Mouse (Mus musculus) spleen, postnatal 14 days (tissue): ENCODE measurements around the gene Rgs3.
A peak's percentile ranks its signal among the peaks of the same experiment; 100 is the strongest.

Experiments
- DNase-seq, 2 experiments: peaks; one replicate each; pipeline ENCODE4 v3.0.0; 2021 to 2022; ENCODE audit warnings: low spot score in 2 of 2

Rgs3 gene

DNA sequence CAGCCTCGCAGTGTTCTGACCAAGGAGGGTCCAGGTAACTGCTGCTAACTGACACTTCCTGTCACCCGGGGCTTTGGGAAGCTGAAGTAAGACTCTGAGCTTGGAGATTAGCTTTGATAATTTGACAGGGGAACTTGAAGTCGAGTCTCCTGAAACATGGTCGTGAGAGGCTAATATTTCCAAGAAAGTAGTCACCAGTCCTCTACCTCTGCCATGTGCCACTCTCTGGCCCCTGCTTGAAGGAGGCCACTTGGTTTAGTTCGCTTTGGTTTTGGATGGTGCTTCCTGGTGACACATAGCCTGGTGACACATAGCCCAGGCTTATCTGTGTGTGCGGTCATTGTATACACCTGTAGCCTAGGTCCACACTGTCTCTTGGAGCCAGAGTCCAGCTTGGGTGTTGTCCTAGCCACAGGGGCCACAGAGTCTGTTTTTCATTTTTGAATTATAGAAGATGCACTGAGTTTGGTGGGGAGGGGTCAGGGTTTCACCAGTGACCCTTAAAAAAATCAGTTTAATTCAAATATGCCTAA, at the start of gene Rgs3:
Gene Rgs3, plus strand, starts transcription at position 51 of the 533 bp plus-strand sequence.
- no peak for DNase-seq

DNA sequence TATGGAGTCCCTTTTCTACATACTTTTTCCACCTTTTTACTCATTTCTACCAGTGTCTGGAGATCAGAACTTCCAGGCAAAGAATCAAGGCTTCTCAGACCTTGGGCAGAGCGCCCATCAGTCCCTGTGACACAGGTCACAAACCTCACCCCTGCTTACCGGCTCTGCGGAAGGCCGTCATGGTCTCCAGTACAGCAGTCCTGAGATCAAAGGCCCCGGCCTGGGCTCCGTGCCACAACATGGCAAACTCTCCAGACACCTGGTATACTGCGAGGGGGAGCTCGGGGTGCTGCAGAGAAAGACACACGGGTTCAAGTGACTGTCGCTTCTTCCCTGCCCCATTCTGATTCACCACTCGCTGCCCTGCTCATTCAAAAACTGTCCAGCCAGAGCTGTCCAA, 49.7 kb upstream of the Rgs3 start:
- no peak for DNase-seq

DNA sequence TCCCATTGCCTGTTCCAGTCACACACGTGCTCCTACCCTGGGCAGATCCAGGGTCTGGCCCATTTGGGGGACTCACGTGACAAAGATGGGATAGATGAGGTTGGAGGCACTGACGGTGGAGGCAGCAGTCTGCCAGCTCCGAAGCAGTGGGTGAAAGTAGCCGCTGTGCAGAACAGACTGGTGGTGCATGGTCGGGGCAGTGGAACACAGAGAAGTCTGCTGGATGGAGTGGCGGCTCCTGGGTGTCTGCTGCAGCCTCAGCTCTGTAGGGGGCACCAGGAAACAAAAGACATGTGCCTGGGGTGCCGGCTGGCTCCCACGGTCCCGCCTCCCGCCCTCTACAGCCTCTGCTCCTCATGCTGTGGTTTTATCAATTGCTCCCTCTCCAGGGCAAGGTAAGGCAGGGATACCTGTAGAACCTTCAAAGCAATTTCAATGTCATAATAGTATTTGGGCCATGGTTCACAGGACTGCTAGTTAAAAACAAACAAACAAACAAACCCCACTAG, 45.6 kb upstream of the Rgs3 start:
- DNase-seq = no peak

DNA sequence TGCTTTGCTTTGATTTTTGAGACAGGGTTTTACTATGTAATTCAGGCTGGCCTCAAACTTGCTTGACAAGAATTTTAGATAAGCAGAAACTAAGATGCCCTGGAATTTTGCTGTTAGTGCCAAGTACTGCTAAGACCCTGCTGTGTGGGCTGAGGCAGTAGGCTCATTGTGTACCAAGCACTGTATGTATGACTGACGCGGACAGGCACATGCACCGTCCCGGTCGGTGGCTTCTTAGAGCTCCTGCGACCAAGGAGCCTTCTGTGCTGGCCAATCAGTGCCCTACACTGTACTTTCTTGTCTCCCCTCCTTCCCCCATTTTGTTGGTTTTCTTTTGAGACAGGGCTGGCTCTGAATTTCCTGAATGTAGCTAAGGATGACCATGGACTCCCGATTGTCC, 44.7 kb upstream of the Rgs3 start:
- DNase-seq = no peak

DNA sequence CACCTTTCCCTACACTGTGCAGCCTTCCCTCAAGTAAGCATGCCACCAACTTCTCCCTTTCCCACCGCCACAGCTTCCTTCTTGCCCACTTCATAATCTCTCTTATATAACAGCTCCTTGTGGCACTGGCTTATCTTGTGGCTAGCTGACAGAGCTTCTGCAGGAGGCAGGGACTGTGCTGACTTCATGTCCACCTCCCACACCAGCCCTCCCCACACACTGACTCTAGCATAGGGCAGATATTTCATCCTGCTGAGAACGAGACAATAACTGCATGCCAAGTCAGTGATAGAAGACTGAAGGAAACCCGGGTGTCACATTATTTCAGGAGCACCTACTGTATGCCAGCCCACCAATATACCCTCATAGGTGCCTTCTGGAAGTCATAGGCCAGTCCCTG, 44.2 kb upstream of the Rgs3 start:
- no peak for DNase-seq

DNA sequence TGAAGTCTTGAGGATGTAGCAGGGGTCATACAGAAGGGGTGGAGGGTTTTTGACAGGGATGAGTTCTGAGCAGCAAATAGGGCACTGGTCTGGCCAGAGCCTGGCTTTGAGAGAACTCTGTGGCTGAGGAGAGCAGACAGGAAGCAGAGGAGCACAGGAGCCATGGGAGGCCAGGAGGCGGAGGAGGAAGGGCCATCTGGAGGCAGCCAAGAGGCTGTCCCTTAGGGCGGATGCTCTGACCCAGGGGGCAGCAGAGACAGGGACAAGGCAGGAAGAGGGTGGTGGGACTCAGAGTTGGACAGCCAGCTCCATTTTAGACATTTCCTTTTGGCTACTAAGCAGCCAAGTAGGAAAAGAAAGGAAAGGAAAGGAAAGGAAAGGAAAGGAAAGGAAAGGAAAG, 43.6 kb upstream of the Rgs3 start:
- no peak for DNase-seq

DNA sequence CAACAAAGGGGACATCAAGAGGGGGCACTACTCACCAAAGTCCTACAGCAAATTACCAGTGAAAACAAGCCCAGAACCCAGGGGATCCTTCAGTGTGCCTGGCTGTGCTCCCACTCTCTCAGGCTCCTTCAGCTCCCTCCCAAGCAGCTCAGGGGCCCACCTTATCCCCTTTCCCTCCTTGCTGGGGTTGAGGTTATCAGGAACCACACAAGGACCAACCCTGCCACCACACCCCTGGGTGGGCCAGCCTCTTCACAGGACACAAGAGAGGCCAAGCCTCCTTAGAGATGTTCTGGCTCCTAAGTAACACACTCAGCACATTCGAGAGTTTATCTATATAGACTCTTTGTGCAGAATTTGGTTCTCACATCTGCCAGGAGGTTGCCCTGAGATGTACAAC, 43.1 kb upstream of the Rgs3 start:
- peak; percentile 58 to 59 for DNase-seq

DNA sequence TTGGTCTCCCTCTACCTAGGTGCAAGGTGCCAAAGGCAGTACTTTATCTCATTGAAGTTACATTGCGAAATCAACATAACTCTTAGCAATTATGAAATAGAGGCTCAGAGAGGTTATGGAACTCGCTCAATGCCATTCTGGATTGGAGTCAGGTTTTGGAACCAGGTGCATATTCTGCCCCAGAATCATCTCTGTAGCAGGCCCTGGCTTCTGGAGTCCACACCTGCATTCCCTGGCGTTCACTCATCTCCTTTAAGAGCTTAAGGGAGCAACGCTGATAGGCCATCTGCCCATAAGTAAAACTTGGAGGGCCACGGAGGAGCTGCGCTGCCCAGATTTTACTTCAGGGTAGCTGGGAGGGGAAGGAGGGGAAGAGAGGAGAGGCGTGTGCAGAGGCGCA, 42.6 kb upstream of the Rgs3 start:
- DNase-seq = no peak

DNA sequence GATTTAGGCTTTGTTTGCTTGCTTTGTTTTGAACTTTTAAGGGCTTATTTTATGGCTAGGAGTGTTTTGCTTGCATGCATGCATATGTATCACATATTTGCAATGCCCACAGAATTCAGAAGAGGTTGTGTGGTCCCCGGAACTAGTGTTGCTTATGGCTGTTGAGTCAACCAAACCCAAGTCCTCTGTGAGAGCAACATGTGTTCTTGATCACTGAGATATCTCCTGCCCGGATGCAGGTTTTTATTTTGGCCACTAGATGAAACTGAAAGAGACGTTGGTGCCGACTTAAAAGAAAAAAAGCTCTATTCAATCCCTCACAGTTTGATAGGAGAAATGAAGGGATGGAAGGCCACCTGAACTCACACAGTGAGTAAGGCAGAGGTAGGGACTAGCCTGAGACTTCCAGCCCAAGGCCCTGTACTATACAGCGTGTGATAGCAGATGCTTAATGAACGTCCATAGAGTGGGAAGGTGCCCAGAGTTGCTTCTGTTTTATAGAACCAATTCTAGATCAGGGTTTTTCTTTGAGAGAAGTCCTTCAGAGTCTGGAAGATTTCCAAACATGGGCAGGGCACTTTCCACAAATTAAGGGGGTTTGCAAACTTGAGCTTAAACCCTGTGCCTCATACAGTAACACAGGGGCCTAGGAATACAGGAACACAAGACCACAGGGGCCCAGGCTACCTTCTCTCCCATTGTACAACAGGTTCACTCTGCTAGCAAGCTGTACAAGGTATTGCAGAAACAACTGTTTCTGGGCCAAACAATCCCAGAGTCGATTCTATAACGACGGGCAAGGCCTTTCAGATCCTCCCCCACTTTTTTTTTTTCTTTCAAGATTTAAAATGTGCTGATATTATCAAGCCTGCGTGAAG, 41.9 kb upstream of the Rgs3 start:
- no peak for DNase-seq

DNA sequence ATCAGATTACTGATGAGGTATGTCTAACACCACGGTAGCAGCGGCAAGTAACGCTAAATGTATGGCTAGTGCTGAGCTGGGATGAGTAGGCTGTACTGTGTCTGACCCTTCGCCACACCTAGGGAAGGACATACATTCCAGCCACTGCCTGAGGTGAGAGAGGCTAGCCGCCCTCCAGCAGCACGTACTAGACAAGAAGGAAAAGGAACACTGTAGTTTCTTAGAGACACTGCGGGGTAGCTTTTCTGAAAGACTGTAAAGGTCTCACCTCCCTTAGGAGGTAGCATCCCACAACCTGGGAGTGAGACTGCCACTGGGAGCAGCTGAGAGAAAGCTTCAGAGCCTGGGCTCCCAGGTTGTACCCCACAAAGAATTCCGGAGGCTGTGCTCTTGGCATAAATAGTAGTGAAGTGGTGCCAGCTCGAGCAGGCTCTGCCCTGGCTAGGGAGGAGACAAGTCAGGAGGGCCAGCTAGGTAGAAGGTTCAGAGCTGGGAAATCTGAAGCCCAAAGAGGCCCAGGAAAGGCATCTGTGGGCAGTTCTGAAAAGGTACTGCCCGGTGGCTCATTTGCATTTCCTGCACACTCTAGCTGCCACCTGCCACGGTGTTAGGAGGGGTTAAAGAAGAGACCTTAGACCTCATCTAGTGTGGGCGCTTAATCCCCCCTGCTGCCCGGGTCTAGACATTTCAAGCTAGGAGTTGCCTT, 41.1 kb upstream of the Rgs3 start:
- DNase-seq = no peak

DNA sequence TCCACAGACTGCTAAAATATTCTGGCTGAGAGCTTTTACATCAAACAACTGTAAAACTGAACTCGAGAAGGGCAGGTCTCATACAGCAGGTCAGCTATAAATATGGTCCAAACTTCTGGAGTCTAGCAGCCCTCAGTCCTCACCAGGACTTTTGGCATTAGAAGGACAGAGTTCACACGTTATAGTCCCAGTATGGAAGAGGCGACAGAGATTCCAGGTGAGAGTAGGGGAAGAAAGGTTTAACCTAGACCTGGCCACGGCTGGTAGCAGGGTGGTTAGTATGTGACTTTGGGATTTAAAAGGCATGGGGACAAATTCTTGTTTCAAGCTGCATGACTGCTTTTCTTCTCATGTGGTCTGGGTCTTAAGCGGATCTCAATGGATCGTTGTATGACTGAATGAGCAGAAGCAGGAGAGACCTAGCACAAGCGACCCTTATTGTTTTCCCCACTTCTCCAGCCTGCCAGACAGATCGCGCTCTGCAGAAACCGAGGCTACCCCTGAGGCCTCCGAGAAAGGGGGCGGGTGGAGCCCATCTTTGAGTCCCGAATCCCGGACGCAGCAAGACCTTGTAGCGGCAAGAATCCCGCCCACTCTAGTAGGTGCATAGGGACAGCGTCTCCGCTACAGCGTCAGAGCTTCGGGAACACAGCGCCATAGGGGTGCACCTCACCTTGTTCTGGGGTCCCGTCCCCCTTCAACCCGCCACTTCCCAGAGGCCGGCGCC, 40.4 kb upstream of the Rgs3 start:
- DNase-seq = no peak

DNA sequence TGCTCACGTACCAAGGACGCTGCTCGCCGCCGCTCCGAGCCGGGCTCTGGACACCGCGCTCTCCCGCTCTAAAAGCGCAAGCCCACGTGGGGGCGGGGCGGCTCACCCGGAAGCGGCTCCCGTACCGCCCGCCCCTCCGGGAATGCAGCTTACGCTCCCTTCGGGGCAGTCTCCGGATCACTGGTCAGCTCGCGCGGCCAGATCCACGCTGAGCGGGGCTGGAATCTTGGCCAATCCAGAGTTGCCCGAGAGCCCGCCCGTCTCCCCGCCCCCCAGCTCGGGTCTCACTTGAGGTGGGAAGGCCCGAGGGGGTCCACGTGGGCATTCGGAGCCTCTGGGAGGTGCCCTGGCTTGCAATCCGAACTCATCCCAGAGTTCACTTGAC, 39.8 kb upstream of the Rgs3 start, which contains the start of gene Alad:
Gene Alad, minus strand, starts transcription at position 70 of the 385 bp plus-strand sequence.
- DNase-seq = peak; percentile 68 to 70

DNA sequence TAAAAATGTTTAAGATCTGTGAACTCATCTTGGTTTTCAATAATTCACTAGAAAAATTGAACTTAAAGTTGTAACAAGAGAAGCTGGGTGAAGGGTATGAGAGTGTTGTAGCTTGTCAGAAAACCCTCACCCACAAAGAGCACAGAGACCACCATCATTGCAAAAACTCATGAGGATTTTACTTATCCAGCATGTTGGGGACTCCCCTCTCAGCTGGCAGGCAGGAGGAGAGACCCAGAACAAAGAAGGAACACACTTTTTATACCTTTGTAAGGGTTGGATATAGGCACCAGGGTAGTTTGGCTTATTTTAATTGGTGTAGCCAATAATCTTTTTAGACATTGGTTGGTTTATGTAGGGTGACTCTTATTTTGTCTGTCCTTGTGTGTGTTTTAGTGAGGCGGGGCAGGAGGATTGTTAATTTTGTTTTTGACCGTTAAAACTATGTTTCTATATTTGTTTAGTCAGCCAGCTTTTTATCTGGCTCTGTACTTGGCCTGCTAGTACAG, 38.7 kb upstream of the Rgs3 start:
- DNase-seq = no peak

DNA sequence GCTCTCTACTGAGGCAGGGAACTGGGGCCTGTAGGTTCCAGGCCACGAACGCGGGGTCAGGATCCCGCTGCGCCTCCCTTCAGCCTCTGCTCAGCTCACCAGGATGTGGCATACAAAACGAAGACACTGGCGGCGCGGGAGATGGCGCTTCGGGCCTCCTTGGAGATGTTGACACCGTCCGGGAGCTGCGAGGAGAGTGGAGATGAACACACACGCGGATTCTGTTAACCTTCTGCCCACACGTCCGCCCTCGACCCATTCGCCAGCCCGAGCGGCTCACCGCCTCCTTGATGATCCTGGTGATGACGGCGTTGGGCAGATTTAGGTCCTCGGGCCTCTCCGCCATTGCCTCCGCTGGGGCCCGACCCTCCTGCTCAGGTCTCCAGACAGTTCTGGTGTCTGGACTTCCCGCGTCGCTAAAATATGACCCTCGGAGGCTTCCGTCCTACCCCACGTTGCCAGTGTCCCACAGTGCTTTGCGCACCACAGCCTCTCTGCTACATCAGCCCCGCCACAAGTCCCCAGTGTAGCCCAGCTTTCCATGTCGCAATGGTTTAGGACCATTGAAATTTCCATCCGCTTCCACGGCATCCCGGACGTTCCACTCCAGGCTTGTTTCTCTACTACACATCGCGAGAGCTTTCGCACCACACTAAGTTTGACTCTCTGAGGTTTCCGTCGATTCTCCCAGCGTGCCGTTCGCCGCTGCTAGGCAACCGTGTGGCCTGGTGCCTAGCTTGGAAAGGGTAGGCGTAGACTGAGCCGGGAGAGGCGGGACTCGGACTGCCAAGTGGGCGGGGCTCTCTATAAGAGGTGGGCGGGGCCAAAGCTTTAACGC, 34.8 kb upstream of the Rgs3 start, which contains the start of the genes Pole3 and 4933430I17Rik:
Gene Pole3, minus strand, starts transcription at position 418 of the 838 bp plus-strand sequence.
Gene 4933430I17Rik, plus strand, starts transcription at position 719 of the 838 bp plus-strand sequence.
- DNase-seq = peak; percentile 88 to 94

DNA sequence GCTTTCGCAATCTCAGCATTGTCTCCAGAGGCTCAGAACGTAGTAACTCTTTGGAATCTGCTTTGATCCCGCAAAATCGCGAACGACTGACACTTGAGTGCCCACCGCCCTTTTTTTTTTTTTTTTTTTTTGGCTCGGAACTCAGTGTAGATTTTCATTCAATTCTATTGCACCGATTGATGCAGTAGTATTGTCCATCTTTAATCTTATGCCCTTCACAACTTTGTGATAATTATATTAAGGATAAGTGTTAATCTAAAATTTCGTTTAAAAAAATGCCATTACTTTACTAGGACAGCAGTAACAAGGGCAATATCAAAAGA, 34.2 kb upstream of the Rgs3 start:
- DNase-seq = no peak

DNA sequence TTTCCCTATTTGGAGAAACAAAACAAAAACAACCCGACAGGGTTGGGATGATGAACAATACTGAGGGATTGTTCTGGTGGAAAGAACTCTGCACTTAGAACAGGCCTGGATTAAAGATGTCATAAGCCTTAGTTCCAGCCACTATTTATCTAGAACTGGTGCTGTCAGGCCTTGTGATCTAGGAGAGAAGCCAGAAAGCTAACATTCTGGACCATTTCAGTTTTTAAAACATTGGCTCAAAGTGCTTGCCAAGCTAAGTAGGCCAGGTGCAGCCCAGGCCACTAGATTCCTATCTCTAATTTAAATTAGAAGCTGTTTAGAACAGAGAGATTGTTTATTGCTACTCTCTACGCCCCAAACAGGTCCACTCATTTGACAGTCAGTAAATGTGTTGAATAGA, 33.4 kb upstream of the Rgs3 start:
- DNase-seq = no peak

DNA sequence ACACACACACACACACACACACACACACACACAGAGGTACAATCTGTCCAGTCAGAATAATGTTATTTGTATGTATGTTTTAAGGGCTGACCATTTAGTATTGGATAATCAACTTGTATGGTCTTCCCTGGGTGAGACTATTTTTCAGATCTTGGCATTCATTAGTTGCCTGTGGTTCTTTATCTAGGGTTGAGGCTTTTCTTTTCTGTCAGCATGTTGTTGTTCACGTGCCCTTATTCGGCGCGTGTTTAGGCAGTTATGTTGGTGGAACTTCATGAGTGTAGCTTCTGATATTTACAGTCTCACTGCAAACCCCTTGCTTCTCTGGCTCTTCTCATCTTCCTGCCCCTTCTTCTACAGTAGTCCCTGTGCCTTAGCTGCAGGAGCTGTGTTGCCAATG, 32.0 kb upstream of the Rgs3 start:
- no peak for DNase-seq

DNA sequence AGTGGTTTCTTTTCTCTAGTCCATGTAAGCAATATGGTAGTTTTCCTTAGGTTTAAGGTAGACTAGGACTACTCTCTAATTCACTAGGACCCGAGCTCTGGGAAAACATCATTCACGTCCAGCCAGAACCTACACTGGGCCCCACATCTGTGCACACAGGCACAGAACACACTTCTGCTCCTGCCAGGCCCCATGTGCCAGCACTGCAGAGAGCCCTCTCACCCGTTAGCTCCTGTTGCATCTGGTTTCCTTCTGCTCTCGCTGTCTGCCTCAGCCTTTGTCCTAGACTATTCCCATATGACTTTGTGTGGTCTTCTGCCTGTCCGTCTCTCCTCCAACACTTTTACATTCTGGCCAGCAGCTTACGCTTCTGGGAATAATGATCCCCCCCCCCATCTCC, 25.9 kb upstream of the Rgs3 start:
- no peak for DNase-seq

DNA sequence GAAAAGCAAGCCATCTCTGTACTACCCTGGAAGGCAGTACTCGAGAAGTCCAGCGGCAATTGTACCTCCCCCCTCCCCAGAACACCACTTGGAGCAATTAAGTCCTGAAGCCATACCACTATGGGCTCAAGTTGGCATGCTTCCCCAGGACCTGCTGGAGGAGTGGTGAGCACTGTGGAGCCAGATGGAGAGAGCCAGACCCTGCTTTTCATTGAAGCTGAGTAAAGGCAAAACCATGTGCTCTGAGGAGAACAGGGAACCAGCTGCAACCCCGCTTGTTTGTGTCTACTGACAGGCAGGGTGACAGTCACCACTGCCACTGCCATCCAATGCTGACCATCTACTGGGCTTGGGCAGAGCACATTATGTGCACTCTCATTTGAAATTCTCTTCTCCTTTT, 17.8 kb upstream of the Rgs3 start:
- DNase-seq = no peak

DNA sequence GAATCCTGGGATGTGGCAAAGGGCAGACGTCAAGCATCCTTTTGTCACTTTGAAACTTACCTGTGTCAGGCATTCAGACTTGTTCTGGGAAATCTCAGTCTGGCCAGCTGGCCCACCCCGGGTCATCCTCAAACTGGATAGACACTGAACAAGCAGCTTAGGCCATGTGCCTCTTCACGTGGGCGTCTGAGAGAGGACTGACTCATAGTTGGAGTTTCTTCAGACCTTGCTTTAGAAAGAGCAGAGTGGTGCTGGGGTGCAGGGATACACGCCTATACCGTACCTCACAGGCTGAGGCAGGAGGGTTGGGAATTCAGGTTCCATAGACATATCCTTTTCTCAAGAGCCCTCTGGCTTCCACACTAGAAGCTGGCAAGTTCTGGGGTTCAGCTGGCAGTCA, 15.9 kb upstream of the Rgs3 start:
- no peak for DNase-seq

DNA sequence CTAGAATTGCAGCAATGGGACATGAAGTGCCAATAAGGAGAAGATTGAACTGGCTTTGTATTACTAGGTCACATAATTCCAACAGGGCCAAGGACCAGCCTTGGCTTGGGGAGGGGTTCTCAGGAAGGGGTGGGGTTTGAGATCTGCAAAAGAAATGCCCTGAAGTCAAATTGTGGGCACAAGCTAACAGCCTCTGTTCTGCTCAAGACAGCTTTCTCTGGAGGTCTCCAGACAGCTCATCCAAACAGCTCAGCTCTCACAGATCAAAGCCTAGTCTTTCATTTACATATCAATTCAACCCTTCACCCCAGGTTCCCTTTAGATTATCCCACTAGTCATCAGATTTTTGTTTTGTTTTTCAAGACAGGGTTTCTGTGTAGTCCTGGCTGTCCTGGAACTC, 14.8 kb upstream of the Rgs3 start:
- no peak for DNase-seq
